Mouse (Mus musculus) CD4-positive naive resting alpha-beta T cell, adult 76 days (primary cell): ENCODE measurements around the gene Tmem125. TPM values are rescaled to one million over a fixed set of nuclear protein-coding genes. Genes with fewer than 3 reads are reported as not detected.

Experiments used
- total RNA-seq: library from RNA; stranded (reverse); gene quantifications from one replicate; pipeline ENCODE4 v1.2.4, GENCODE M21; 2023

Tmem125 gene
- total RNA-seq, result not detected

DNA sequence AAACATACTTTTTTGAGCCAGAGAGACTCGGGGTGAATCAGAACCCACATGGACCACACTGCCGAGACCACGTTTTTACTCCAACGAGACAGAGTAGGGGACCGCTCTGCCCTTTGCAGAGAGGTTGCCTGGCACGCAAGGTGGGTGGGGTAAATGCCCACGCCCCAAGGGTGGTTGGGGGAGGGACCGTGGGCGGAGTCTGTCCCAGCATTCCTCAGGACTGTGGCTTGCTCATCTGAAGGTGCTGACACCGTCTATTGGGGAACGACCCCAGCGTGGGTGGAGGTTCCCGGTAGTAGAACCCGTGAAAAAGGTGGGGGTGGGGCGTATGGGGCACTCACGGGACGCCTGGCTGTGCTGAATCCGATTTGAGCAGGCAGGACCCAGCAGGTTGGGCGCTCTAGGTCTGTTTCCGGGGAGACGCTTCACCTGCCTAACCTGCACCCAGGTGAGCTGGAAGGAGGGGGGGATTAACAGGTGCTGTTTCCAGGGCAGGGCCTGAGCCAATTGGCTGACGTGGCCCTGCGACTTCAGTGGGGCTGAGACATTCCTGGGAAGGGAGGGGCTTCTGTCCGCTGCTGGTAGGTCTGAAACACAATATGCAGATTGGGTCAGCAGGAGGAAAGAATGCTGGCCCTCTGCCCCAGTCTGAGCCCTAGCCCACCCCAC, at the start of gene Tmem125:
Tmem125 (minus strand) TSS at position 453 of the 669 bp plus-strand sequence.

DNA sequence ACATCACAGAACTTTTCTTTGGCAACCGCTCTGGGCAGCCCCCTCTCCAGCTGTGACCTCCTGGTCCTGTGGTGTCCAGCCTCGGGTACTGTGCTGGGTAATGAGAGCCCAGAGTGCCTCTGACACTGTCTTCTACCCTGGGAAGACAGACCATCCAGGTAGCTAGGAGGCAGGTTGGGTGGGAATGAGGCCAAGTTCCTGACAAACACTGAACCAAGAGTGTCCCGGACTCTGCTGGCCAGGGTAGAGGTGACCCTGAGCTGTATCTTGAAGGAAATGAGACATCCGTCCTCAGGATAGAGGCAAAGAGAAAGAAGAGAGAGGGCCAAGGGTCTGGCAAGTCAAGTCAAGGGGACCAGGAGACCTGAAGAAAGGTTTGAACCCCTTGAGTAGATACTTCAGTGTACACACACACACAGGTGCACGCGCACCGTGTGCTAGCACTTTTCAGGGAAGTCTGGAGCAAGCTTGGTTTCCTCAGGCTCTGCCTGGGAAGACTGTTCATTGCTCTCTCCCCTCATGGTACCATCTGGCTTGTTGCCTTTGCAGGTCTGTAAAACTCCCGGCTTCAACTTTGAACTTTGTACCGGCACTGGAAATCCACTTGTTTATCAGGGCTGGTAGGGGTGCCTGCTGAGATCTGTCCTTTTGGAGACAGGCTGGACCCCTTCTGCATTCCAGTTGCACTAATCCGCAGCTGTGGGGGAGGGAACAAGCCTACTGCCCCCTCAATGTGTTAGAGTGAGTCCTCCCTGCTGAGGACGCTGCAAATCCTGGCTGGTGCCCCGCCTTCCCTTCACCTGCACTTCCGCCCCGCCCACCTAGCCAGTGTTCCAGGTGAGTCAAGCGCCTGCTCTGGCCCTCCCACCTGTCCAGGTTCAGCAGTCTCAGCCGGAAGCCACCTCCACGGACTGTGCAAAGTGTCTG, 17.2 kb downstream of the Tmem125 start, which contains the start of gene 2610528J11Rik:
2610528J11Rik (plus strand) TSS at position 592 of the 927 bp plus-strand sequence.

Other genes with a start within 250 kb of the Tmem125 start
- gene Szt2, start 134.8 kb downstream of the Tmem125 start, total RNA-seq, result 78.7 TPM
- 75.2 TPM for gene Med8, start 134.7 kb downstream of the Tmem125 start, total RNA-seq
- 33.0 TPM for gene Elovl1, start 116.0 kb downstream of the Tmem125 start, total RNA-seq
- 2.8 TPM for gene Cdc20, start 106.7 kb downstream of the Tmem125 start, total RNA-seq
- gene Mpl, start 86.5 kb downstream of the Tmem125 start, total RNA-seq, result 0.32 TPM
- not detected for gene Tie1, start 54.0 kb downstream of the Tmem125 start, total RNA-seq
- not detected for gene 2610528J11Rik, start 17.0 kb downstream of the Tmem125 start, total RNA-seq
- not detected for gene Cfap57, start 76.7 kb upstream of the Tmem125 start, total RNA-seq
- gene Ebna1bp2, start 76.8 kb upstream of the Tmem125 start, total RNA-seq, result 65.9 TPM
- not detected for gene Olfr62, start 114.9 kb upstream of the Tmem125 start, total RNA-seq
- not detected for gene Olfr1342, start 148.7 kb upstream of the Tmem125 start, total RNA-seq
- gene Olfr1341, start 159.5 kb upstream of the Tmem125 start, total RNA-seq, result not detected
- not detected for gene Olfr1340, start 176.1 kb upstream of the Tmem125 start, total RNA-seq
- not detected for gene Olfr1339, start 188.1 kb upstream of the Tmem125 start, total RNA-seq
- not detected for gene Olfr1338, start 214.7 kb upstream of the Tmem125 start, total RNA-seq
- gene Olfr1337, start 238.5 kb upstream of the Tmem125 start, total RNA-seq, result not detected